Mouse (Mus musculus): Measurements from ENCODE around the gene Ddx54.

Gene Ddx54

DNA sequence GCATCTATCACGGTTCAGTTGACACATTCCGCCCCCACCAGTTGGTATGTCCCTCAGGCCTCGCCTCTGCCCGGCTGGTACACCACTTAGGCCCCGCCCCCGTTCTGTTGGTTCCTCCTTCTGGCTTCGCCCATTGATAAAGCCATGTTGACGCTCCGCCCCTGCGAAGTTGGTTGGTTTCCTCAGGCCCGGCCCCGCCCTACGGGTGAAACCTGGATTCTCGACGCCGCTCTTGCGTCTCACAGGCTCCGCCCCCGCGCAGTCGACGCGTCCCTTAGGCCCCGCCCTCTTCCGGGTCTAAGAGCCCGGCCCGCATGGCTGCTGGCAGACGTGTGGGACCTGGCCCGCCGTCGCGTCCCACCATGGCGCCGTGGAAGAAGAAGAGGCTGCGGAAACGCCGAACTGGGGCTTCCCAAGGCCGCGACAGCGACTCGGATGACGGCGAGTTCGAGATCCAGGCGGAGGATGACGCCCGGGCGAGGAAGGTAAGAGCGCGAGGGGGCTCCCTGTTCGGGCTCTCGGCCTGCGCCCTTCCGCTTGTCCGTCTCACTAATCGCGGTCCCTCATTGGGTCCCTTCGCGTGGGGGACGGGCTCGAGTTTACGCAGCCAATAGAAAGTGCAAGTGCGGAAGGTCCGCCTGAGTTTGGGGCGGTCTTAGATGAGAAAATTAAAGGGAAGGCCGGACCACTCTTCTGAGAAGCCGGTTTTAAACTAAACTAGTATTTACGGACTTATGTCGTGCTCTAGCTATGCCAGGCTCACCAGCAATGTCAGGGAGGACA lies 474 bp downstream of the Ddx54 start:
- DNase-seq, result peak; percentile 100

DNA sequence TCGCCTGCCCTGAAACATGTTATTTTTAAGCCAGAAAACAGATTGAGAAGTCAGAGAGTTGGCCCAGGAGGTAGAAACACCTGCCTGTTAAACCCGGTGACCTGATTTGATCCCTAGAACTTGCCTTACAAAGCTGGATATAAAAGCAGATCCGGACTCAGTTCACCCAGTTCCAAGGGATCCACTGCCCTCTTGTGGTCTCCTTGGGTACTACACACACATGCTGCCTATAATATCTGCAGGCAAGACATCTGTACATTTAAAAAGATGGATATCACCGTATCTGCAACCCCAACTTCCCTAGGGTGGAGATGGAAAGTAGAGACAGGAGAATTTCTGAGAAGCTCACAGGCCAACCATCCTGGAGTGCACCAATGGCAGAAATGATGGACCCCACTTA lies 3.4 kb downstream of the Ddx54 start:
- DNase-seq, result peak in 1 of 2 experiments; percentile 50

DNA sequence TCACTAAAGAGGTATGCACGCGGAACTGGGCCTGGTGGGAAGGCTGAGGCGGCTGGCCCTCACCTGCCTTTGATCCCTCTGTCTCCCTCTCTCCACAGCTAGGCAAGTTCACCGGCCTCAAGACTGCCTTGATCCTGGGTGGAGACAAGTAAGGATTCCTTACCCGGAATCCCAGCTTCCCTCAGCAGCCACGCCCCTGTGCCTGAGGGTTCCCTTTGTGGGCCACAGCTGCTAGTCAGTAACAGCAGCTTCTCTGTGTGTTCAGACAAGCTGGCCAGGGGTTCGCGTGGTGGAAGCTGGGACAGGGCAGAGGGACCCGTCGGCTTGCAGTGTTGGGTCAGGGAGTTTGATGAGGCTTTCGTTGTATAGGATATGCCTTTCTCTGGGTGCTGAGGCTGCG lies 6.2 kb downstream of the Ddx54 start:
- no peak for DNase-seq

DNA sequence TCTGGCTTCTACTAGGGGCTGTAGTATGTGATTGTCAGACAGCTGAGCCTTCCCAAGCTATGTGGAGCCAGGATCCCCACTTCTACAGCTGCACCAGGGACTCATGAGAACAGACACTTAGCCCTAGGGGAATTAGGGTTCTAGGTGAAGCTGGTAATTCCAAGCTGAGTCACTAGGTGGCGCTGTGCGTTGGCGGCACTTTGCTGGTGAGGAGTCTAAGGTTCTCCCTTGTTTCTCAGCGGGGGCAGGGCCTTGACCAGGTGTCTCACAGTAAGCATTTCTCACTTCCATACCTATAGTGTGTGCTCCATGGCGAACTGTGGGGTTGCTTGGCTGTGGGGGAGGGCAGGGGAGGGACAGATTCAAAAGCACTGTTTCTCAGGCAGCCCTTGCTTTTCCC lies 6.7 kb downstream of the Ddx54 start:
- peak; percentile 63 to 74 for DNase-seq

DNA sequence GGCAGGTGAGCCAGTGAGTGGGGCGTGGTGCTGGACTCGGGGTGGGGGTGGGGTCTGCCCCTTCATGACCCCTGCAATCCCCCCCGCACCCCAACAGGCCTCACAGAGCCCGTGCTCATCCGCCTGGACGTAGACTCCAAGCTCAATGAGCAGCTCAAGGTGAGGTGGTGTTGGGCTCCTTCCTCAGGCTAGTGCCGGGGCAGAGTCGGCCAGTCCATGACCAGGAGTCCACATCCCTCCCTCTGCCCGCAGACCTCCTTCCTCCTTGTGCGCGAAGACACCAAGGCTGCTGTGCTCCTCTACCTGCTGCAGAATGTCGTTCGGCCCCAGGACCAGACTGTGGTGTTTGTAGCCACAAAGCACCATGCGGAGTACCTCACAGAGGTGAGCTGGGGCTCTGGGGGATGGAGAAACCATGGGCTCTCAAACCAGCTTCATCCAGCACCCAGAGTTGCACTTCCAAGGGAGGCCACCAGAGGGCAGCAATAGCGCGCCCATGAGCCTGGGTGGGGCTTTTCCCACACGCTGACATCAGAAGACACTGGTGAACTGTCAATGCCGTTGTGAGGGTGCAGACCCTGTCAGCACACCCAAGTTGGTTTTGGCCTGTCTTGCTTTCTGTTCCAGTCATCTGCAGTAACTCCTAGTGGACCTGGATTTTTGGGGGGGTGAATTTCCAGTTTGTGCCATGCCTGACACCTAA lies 8.0 kb downstream of the Ddx54 start:
- DNase-seq, result peak; percentile 80 to 82

DNA sequence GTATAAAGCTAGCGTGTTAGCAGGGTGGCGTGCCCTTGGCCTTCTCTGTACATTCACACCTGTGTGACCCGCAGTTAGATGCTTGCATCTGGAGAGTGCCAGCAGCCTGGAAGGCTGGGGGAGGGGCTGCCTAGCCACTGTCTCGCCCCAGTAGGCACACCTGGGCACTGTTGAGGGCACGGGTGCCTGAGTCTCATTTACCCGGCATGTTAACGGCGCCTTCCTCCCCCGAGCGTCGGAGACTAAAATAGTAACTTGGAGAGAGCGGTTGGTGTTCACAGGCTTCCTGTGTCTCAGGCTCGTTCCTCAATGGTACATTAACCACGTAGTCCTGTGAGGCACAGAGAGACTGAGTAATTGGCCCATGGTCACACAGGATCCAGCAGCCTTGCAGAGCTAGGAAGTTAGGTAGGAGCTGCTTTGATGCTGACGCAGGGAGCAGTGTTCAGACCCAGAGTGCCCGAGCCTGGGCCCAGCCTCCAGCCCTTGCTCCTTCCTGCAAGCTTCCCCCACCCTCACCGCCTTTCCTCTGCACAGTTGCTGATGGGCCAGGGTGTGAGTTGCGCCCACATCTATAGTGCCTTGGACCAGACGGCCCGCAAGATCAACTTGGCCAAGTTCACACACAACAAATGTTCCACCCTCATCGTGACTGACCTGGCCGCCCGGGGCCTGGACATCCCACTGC lies 8.7 kb downstream of the Ddx54 start:
- peak; percentile 60 to 88 for DNase-seq

DNA sequence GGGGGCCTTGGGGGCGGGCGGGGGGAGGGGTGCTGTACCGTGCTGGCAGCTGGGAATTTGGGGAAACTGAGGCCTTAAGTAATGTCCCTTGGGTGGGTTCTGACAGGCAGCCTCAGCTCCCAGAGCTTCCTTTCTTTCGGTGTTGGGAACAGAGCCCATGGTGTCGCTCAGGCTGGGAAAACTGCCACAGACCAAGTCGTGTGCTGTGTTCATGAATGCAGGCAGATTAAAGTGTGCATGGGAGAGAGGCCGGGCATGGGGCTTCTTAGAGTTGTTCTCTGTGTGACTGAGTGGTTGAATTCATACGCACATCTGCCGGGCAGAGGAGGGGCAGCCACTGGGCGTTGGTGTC lies 9.3 kb downstream of the Ddx54 start:
- DNase-seq, result no peak

DNA sequence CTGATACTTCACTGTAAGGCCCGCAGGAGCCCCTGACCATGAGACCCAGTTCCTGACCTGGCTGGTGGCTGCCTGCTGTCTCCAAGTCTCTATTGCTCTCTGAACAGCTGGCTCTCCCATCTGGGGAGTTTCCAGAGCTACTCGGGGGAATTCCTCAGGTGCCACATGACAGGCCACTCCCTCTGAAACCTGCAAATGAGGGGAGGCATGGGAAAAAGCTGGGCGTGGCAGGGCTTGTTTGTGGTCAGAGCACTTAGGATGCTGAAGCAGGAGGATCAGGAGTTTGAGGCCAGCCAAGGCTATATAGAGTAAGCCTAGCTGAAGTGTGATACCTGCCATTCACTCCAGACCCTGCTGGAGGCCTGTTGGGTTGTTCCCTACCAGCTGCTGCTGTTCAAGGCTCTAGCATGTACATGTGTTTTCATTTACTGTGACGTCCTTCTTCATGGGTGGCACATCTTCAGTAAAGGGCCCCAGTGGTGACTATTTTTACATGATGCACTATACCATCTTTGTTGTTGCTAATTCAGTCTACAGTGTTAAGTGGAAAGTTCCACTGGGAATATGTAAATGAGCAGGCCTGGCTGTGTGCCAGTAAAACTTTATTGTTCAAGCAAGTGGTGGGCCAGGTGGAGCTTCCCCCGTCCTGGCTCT lies 9.8 kb downstream of the Ddx54 start:
- DNase-seq, result peak; percentile 64 to 68

DNA sequence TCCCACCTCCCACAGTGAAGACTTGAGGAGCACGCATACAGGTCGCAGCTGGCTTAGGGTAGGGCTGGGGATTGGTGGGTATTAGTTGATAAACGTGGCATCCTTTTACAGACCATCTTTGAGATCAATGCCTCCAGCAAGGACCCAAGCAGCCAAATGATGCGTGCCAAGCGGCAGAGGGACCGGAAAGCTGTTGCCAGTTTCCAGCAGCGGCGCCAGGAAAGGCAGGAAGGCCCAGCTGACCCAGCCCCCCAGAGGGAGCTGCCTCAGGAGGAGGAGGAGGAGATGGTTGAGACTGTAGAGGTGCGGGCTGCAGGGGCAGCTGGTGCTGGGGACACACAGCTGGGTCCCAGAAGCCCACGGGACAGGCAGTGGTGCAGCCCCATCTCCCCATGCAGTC lies 11.9 kb downstream of the Ddx54 start:
- DNase-seq, result no peak

DNA sequence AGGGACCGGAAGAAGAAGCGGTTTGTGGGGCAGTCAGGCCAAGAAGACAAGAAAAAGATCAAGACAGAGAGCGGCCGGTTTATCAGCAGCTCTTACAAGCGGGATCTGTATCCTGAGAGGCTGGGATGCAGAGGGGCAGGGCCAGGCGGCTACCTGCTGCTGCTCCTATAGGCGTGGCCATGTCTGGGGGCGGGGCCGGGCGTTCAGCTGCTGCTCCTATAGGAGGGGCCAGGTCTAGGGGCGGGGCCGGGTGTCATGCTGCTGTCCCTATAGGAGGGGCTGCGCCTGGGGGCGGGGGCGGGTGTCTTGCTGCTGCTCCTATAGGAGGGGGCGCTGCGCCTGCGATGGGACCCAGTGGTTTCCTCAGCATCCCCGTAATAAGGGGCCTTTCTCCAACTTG lies 13.9 kb downstream of the Ddx54 start:
- DNase-seq, result peak in 1 of 2 experiments; percentile 30

DNA sequence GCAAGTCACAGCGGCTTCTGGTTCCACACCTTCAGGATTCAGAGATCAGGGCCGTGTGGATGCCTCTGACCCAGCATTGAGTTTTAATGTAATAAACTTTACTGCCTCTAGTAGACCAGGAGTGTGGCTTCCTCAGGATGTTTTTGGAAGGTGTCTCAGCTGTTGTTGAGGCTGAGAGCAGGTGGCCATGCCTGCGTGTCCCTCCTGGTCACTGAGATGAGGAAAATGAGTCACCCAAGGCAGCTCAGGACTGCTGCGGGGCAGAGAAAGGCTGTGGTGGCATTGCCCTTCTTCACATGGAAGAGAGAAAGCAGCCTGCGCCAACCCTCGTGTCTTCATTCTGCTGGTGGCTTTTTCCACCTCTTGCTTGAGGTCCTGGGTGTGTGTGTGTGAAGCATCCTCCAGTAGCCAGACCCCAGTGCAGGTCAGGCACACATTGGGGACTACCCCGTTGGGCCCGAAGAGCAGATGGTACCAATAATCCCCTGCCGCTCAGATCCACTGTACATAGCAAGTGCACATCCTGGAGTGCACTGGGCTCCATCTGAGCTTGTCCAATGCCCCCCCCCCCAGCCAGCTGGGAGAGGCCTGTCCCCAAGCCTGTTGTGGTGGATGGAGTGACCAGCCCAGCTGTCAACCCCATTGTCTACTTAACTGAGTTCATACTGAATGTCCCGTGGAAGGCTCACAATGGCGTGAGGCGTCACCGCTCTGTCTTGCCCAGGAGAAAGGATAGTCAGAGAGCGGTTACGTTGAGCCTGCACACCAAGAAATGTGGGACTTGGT lies 15.2 kb downstream of the Ddx54 start:
- no peak for DNase-seq

DNA sequence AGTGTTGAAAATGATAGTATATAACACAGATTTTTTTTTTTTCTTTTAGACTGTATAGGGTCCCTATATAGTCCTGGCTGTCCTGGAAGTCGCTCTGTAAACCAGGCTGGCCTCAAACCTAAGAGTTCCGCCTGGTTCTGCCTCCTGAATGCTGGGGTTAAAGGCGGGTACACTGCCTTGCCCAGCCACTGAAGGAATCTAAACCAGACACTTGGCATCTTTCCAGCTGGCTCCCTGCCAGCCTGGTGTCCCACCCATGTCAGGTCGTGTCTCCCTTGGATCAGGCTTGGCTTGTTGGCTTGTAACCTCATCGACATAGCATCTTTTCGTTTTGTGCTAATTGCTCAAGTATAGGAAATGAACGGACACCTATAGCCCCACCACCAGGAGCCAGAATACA lies 16.1 kb downstream of the Ddx54 start:
- DNase-seq, result peak in 1 of 2 experiments; percentile 49

DNA sequence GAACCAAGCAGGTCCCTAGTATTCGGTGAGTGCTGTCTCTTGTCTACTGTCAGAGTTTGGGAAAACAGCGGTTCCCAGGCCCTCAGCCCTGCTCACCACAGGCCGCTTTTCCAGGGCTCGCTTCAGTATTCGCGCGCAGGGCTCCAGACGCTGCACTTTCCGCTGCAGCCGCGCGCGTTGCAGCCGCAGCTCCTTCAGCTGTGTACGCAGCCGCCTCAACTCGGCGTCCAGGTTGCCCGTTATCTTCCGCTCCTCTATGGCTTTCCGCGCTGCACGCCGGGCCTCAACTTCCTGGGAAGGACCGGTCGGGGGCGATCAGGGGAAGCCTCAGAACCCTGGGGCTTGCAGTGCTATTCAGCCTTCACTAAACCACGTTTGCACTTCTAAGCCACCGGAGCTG lies 18.6 kb downstream of the Ddx54 start:
- no peak for DNase-seq

DNA sequence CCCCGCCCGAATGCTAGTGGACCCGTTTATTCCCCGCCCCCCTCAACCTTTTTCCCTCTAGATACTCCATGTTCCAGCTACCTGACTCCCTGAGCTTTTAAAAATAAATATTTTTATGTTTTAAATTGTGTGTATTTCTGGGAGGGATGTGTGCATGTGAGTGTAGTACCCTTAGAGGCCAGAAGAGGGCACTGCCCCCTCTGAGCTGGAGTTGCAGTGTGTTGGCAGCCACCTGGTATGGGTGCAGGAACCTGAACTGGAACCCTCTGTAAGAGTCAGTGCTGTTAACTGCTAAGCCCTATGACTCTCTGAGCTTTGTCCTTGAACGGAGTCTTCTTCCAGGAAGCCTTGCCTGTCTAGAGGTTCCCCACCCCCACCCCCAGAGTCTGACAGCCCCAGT lies 19.4 kb downstream of the Ddx54 start:
- DNase-seq, result no peak

DNA sequence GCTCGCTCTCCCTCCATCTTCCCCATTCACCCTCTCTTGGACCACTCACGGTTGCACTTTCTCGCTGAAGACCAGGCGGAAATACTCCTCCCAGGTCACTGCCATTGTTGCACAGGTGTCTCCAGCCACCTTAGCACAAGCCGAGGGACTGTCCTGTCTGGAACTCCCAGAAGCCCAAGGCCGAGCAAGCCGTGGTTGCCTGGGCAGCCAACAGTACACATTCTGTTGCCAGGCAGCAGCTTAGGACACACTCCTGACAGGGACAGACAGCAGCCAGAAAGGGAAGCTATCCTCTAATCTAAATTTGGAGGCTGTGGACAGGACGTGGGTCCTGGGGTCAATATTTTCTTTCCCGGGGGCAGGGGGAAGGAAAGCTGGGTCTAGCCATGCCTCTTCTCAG lies 21.6 kb downstream of the Ddx54 start, which contains the start of gene Cfap73:
Gene Cfap73 (minus strand): TSS at position 105 of the 400 bp plus-strand sequence.
- no peak for DNase-seq

DNA sequence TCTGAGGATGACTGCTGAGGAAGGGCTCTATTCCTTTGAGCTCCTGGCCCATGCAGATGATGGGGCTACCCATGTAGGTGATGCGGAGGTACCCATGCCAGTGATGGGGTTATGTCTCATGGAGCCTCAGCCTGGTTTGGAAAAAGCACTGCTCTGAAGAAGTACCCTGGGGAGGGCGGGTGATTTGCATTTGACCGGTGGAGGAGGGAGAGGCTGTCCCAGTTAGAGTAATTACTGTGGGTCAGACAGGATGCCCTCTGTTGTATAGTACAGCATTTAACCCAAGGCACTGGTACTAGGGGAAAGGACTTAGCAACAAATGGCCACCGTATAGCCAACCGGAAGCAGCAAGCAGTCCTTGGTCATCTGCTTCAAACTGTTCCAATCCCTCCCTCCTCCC lies 22.3 kb downstream of the Ddx54 start:
- no peak for DNase-seq

DNA sequence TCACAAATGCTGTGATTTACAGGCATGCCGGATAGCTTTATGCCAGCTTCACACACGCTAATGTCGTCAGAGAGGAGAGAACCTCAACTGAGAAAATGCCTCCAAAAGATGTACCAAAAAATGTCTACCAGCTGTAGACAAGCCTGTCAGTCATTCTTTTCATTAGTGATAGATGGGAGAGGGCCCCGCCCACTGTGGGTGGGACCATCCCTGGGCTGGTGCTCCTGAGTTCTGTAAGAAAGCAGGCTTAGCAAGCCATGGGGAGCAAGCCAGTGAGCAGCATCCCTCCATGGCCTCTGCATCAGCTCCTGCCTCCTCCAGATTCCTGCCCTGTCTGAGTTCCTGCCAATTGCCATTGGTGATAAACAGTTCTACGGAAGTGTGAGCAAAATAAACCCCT lies 23.1 kb downstream of the Ddx54 start:
- peak in 1 of 2 experiments; percentile 19 for DNase-seq

DNA sequence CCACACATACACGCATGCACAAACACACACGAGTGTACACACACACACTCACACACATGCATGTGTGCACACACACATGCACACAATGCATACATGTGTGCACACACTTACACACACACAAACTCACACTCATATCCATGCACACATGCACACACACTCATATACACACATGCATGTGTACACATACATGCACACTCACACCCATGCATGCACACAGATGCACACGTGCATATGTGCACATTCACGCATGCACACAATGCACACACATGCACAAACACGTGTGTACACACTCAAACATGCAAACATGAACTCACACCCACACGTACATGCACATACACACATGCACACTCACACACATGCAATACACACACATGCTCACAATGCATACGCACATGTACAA lies 27.6 kb downstream of the Ddx54 start:
- no peak for DNase-seq

DNA sequence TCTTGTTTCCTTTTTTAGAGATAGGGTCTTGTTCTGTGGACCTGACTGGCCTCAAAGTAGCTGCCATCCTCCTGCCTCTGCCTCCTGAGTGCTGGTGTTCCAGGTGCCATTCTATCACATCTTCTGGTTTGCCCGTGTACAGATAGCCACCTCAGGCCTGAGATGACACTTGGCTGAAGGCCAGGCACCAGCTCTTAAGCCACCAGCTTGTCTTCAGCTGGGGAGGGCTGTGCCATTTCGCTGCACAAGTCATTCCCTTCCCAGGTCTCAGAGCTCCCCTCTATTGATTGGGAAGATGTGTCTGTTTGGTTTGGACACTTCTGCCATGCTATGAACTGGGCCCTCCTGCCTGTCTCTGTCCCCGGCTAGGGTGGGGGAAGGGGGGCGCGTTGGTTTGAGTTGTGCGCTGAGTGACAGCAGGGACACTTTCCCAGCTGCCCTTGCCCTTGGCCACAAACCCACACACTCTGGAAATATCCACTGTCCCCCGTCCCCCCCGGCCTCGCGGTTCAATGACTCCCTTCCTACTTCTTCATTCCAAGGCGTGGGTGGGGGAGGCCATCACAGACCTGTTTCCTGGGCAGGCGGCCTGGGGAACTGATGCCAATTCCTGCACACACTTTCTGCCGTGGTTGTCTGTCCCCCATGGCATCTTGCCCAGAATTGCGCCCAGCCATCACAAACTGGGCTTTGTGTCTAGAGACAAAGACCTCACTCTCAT lies 31.0 kb downstream of the Ddx54 start:
- DNase-seq, result peak; percentile 58 to 75

DNA sequence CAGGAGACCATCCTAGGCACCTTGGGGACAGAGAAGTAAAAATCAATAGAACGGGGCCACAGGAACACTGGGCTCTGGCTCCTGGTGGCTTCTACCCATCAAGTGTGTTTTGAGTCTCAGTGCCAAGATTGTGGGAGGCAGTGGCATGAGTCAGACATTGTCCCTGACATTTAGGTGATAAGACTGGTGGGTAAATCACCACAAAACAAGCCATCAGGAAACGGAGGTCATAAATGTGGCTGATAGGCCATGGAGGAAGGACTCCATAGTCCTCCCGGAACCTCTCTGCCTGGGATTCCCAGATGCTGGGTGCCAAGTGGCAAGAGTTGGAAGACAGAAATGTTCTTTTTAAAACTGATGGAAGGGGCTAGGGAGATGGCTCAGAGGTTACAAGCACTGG lies 31.7 kb downstream of the Ddx54 start:
- no peak for DNase-seq

DNA sequence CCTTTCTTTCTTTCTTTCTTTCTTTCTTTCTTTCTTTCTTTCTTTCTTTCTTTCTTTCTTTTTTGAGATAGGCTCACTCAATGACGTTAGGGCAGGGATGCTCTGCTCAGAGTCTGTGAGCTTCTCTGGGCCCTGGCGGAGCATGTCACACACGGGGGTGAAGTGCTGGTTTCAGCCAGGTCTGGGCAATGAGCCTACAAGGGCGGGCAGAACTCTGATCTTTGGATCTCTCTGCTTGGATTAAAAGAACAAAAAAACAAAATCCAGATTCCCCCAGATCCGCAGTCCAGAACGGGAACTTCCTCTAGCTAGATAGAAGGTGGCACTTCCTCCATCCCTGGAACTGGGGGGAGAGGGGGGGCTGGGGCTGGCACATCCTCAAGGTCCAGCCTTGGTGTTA lies 33.3 kb downstream of the Ddx54 start:
- peak; percentile 75 to 86 for DNase-seq

DNA sequence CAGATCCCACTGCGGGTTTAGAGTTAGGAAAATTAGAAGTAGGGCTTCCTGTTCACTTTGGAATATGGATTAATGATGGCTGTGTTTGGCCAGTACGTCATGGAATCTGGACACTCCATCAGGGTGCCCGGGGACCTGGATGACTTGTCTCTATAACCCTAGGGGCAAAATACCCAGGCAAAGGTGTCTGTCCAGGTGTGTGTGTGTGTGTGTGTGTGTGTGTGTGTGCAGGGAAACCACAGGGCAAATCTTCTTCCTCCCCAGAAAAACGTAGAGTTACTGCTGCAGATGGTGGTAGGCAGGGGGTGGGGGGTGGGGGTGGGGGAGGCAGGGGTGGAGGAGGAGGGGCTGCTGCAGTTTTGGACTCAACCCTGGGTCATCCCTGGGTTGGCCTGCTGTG lies 34.8 kb downstream of the Ddx54 start:
- DNase-seq, result no peak

All from kidney, postnatal 25 days (tissue).